Mouse (Mus musculus): ENCODE measurements at regions not wholly inside any gene's neighbourhood (a gene's known extent, or its start where the extent isn't known, plus 50 kb on each side); places are given as distances from the start of the nearest gene placed in this dataset.

- no peaks in the 10 kb centered on the region for H3K4me1 ChIP-seq
- no peak overlapping the region for H3K4me3 ChIP-seq
- WGBS = 94% methylated on average over 1 of the region's 1 CpGs
- no peak overlapping the region for H3K27ac ChIP-seq
- DNase-seq (ENCODE audit: low spot score) = no peak
- no peaks in the 10 kb centered on the region for H3K27me3 ChIP-seq (ENCODE audit: low read depth, poor library complexity, severe bottlenecking)
- H3K9me3 ChIP-seq (replicated peaks) = no peaks in the 10 kb centered on the region
- H3K36me3 ChIP-seq = no peaks in the 10 kb centered on the region
Measured at GRCm38 (mm10) chr9:113478761-113479265, 229.2 kb downstream of the Pdcd6ip start.

GRCm38 (mm10) chr9:113471781-113472180, 236.3 kb downstream of the Pdcd6ip start:
- no peaks in the 10 kb centered on the region for H3K4me1 ChIP-seq
- H3K36me3 ChIP-seq = no peaks in the 10 kb centered on the region
- no peaks in the 10 kb centered on the region for H3K27me3 ChIP-seq (ENCODE audit: low read depth, poor library complexity, severe bottlenecking)
- DNase-seq (ENCODE audit: low spot score) = no peak
- H3K9me3 ChIP-seq (replicated peaks) = no peaks in the 10 kb centered on the region
- no peak overlapping the region for H3K27ac ChIP-seq
- 93% methylated on average over 6 of the region's 6 CpGs for WGBS
- H3K4me3 ChIP-seq = no peak overlapping the region

- no peaks in the 10 kb centered on the region for H3K36me3 ChIP-seq
- H3K4me3 ChIP-seq = no peak overlapping the region
- 0 out of 2 replicates have a peak overlapping the region, but pooled peaks have one; percentile 25 for H3K27ac ChIP-seq
- peaks cover 9% of the 10 kb centered on the region; the same call in 1 of the 2 replicates for H3K4me1 ChIP-seq
- H3K9me3 ChIP-seq (replicated peaks) = no peaks in the 10 kb centered on the region
- WGBS = 59% methylated on average over 2 of the region's 2 CpGs
- no peaks in the 10 kb centered on the region for H3K27me3 ChIP-seq (ENCODE audit: low read depth, poor library complexity, severe bottlenecking)
- no peak for DNase-seq (ENCODE audit: low spot score)
Measured at GRCm38 (mm10) chr9:113462888-113463287, 245.2 kb downstream of the Pdcd6ip start.

GRCm38 (mm10) chr9:113462267-113462887, 245.7 kb downstream of the Pdcd6ip start:
- H3K4me3 ChIP-seq = no peak overlapping the region
- 0 out of 2 replicates have a peak overlapping the region, but pooled peaks have one; percentile 25 for H3K27ac ChIP-seq
- no peaks in the 10 kb centered on the region for H3K36me3 ChIP-seq
- H3K4me1 ChIP-seq = peaks cover 9% of the 10 kb centered on the region; the same call in 1 of the 2 replicates
- no peak for DNase-seq (ENCODE audit: low spot score)
- WGBS = 100% methylated on average over 1 of the region's 1 CpGs
- no peaks in the 10 kb centered on the region for H3K27me3 ChIP-seq (ENCODE audit: low read depth, poor library complexity, severe bottlenecking)
- H3K9me3 ChIP-seq (replicated peaks) = no peaks in the 10 kb centered on the region

GRCm38 (mm10) chr9:113459885-113460284, 248.2 kb downstream of the Pdcd6ip start:
- H3K27ac ChIP-seq = no peak overlapping the region
- no peak overlapping the region for H3K4me3 ChIP-seq
- H3K36me3 ChIP-seq = no peaks in the 10 kb centered on the region
- H3K4me1 ChIP-seq = peaks cover 9% of the 10 kb centered on the region; the same call in 1 of the 2 replicates
- no peak for DNase-seq (ENCODE audit: low spot score)
- 87% methylated on average over 5 of the region's 5 CpGs for WGBS
- H3K9me3 ChIP-seq (replicated peaks) = no peaks in the 10 kb centered on the region
- H3K27me3 ChIP-seq (ENCODE audit: low read depth, poor library complexity, severe bottlenecking) = no peaks in the 10 kb centered on the region

GRCm38 (mm10) chr9:113459221-113459620, 248.8 kb downstream of the Pdcd6ip start:
- Histone ChIP-seq H3K27ac (no peak overlapping the region), H3K27me3 (ENCODE audit: low read depth, poor library complexity, severe bottlenecking) (no peaks in the 10 kb centered on the region), H3K9me3 (replicated peaks) (no peaks in the 10 kb centered on the region), H3K4me3 (no peak overlapping the region), H3K36me3 (no peaks in the 10 kb centered on the region), H3K4me1 (peaks cover 9% of the 10 kb centered on the region; the same call in 1 of the 2 replicates)
- 52% methylated on average over 2 of the region's 2 CpGs for WGBS
- no peak for DNase-seq (ENCODE audit: low spot score)

- Histone ChIP-seq H3K4me1 (peaks cover 9% of the 10 kb centered on the region; the same call in 1 of the 2 replicates), H3K36me3 (no peaks in the 10 kb centered on the region), H3K27me3 (ENCODE audit: low read depth, poor library complexity, severe bottlenecking) (no peaks in the 10 kb centered on the region), H3K9me3 (replicated peaks) (no peaks in the 10 kb centered on the region), H3K4me3 (no peak overlapping the region), H3K27ac (no peak overlapping the region)
- 38% methylated on average over 5 of the region's 5 CpGs for WGBS
- DNase-seq (ENCODE audit: low spot score) = no peak
Measured at GRCm38 (mm10) chr9:113458741-113459154, 249.3 kb downstream of the Pdcd6ip start.

- Histone ChIP-seq H3K9me3 (replicated peaks) (no peaks in the 10 kb centered on the region), H3K27ac (no peak overlapping the region), H3K36me3 (no peaks in the 10 kb centered on the region), H3K27me3 (ENCODE audit: low read depth, poor library complexity, severe bottlenecking) (no peaks in the 10 kb centered on the region), H3K4me3 (no peak overlapping the region), H3K4me1 (0 out of 2 replicates have a peak, but pooled peaks cover under 1% of the 10 kb centered on the region)
- 69% methylated on average over 13 of the region's 13 CpGs for WGBS
- no peak for DNase-seq (ENCODE audit: low spot score)
Measured at GRCm38 (mm10) chr9:113457169-113457850, 250.7 kb downstream of the Pdcd6ip start.

GRCm38 (mm10) chr9:113455577-113455976, 252.5 kb downstream of the Pdcd6ip start:
- H3K36me3 ChIP-seq = no peaks in the 10 kb centered on the region
- 94% methylated on average over 5 of the region's 5 CpGs for WGBS
- no peaks in the 10 kb centered on the region for H3K9me3 ChIP-seq (replicated peaks)
- H3K27ac ChIP-seq = no peak overlapping the region
- H3K4me3 ChIP-seq = no peak overlapping the region
- no peaks in the 10 kb centered on the region for H3K4me1 ChIP-seq
- H3K27me3 ChIP-seq (ENCODE audit: low read depth, poor library complexity, severe bottlenecking) = no peaks in the 10 kb centered on the region
- no peak for DNase-seq (ENCODE audit: low spot score)

GRCm38 (mm10) chr9:113453231-113453630, 254.8 kb downstream of the Pdcd6ip start:
- H3K27me3 ChIP-seq (ENCODE audit: low read depth, poor library complexity, severe bottlenecking) = no peaks in the 10 kb centered on the region
- WGBS = 79% methylated on average over 3 of the region's 3 CpGs
- no peak overlapping the region for H3K27ac ChIP-seq
- H3K4me3 ChIP-seq = no peak overlapping the region
- no peak for DNase-seq (ENCODE audit: low spot score)
- H3K4me1 ChIP-seq = no peaks in the 10 kb centered on the region
- no peaks in the 10 kb centered on the region for H3K9me3 ChIP-seq (replicated peaks)
- no peaks in the 10 kb centered on the region for H3K36me3 ChIP-seq

GRCm38 (mm10) chr9:113441770-113442411, 266.2 kb downstream of the Pdcd6ip start:
- 11% methylated on average over 21 of the region's 21 CpGs for WGBS
- H3K36me3 ChIP-seq = no peaks in the 10 kb centered on the region
- H3K9me3 ChIP-seq (replicated peaks) = no peaks in the 10 kb centered on the region
- H3K27ac ChIP-seq = no peak overlapping the region
- DNase-seq (ENCODE audit: low spot score) = peak; percentile 88
- peak overlapping the region; percentile 46 for H3K4me3 ChIP-seq
- H3K4me1 ChIP-seq = no peaks in the 10 kb centered on the region
- H3K27me3 ChIP-seq (ENCODE audit: low read depth, poor library complexity, severe bottlenecking) = no peaks in the 10 kb centered on the region

GRCm38 (mm10) chr9:113438394-113438793, 269.7 kb downstream of the Pdcd6ip start:
- WGBS = 81% methylated on average over 7 of the region's 7 CpGs
- H3K4me3 ChIP-seq = no peak overlapping the region
- DNase-seq (ENCODE audit: low spot score) = no peak
- no peaks in the 10 kb centered on the region for H3K27me3 ChIP-seq (ENCODE audit: low read depth, poor library complexity, severe bottlenecking)
- H3K4me1 ChIP-seq = no peaks in the 10 kb centered on the region
- no peaks in the 10 kb centered on the region for H3K9me3 ChIP-seq (replicated peaks)
- no peak overlapping the region for H3K27ac ChIP-seq
- no peaks in the 10 kb centered on the region for H3K36me3 ChIP-seq

GRCm38 (mm10) chr9:113435921-113436320, 272.1 kb downstream of the Pdcd6ip start:
- no peak for DNase-seq (ENCODE audit: low spot score)
- no peak overlapping the region for H3K4me3 ChIP-seq
- H3K4me1 ChIP-seq = no peaks in the 10 kb centered on the region
- H3K27ac ChIP-seq = no peak overlapping the region
- H3K36me3 ChIP-seq = no peaks in the 10 kb centered on the region
- no peaks in the 10 kb centered on the region for H3K9me3 ChIP-seq (replicated peaks)
- no peaks in the 10 kb centered on the region for H3K27me3 ChIP-seq (ENCODE audit: low read depth, poor library complexity, severe bottlenecking)

All from limb, embryonic 10.5 days (tissue).